Mouse (Mus musculus): ENCODE measurements at regions not wholly inside any gene's neighbourhood (a gene's known extent, or its start where the extent isn't known, plus 50 kb on each side); places are given as distances from the start of the nearest gene placed in this dataset.

DNA sequence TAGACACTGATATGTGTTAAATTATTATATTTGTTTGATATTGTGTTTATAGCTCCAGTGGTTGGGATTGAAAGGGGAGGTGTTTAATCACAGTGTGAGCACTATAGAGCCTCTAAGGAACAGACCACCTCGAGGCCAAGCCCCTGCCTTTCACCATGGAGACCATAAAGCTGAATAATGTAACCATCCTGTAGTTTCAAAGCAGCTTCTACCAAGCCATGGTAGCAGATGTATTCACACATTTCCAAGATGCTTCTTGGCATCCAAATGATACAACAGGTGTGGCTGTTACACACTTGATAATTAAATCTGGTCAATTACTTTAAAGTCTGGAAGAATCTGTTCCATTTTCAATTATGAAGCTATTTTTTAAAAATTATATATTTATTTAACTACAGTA, 341.7 kb upstream of the Klf6 start:
- ATAC-seq (ENCODE audit: low FRiP score): no peak
- H3K36me3 ChIP-seq (replicated peaks): no peaks in the 10 kb centered on the region
- no peak overlapping the region for H3K4me3 ChIP-seq (replicated peaks)
- no peak overlapping the region for H3K27ac ChIP-seq
- WGBS: 64% methylated on average over 1 of the region's 1 CpGs
- no peaks in the 10 kb centered on the region for H3K27me3 ChIP-seq
- no peak overlapping the region for H3K9ac ChIP-seq
- no peaks in the 10 kb centered on the region for H3K4me1 ChIP-seq
- no peaks in the 10 kb centered on the region for H3K9me3 ChIP-seq
- H3K4me2 ChIP-seq: no peak overlapping the region

DNA sequence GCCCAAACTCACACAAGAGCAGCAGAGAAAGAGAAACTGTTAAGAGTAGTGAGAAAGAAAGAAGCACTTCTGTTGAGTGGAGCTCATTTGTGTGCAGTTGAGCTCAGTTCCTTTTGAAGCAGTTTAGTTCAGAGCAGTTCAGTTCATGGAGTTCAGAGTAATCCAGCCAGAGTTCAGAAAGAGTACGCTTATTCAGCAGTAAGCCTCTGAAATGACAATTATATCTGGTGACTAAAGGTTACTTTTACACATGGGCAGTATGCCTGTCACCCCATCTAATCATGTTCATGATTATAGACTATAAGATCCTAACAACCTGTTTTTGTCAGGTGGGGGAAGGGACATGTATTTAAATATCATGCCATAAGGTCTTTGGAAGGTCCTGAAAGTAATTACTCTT, 333.9 kb upstream of the Klf6 start:
- 85% methylated on average over 1 of the region's 1 CpGs for WGBS

DNA sequence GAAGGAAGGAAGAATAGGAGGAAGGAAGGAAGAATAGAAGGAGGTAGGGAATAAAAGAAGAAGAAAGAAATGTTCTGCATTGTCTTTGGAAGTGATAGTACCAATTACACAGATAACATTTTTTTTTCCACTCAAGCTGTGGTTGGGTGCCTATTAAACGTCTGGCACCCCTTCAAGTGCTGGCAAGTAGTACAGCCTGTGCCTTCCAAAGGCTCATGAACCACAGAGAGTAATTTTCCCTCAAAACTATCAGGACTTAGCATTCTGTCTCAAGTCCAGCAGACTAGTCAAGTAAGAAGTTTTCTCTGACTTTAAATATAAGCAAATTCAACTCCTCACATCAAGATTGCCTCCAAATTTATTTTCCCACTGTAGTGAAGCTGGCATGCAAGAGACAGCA, 321.0 kb upstream of the Klf6 start:
- no peak overlapping the region for H3K27ac ChIP-seq
- ATAC-seq (ENCODE audit: low FRiP score): no peak

More for the DNA sequence above, 333.9 kb upstream of the Klf6 start:
- Histone ChIP-seq H3K4me3 (replicated peaks) (no peak overlapping the region), H3K9me3 (no peaks in the 10 kb centered on the region), H3K4me1 (no peaks in the 10 kb centered on the region), H3K9ac (no peak overlapping the region), H3K4me2 (no peak overlapping the region), H3K36me3 (replicated peaks) (no peaks in the 10 kb centered on the region), H3K27me3 (no peaks in the 10 kb centered on the region), H3K27ac (no peak overlapping the region)
- ATAC-seq (ENCODE audit: low FRiP score): no peak

DNA sequence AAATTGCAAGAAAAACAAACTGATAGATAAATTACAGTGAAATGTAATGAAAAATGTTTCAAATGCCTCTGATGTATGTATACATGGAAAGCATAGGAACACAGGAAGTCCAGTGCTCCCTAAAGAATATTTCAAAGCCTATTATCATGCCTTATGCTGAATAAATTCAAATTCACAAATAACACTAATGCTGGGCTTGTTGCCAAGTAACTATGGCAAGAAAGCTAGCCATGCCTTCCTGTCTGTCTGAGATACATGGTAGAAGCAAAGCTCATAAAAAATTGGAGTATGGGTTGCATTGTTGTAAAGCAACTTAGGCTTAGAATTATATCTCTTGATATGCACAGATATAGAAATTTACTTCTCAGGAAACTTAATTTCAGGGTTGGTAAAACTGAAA, 315.8 kb upstream of the Klf6 start:
- H3K36me3 ChIP-seq (replicated peaks): no peaks in the 10 kb centered on the region
- H3K9me3 ChIP-seq: no peaks in the 10 kb centered on the region
- no peak overlapping the region for H3K4me3 ChIP-seq (replicated peaks)
- no peak overlapping the region for H3K4me2 ChIP-seq
- H3K4me1 ChIP-seq: no peaks in the 10 kb centered on the region
- H3K27ac ChIP-seq: no peak overlapping the region
- no peak overlapping the region for H3K9ac ChIP-seq
- no peak for ATAC-seq (ENCODE audit: low FRiP score)
- no peaks in the 10 kb centered on the region for H3K27me3 ChIP-seq

More for the DNA sequence above, 321.0 kb upstream of the Klf6 start:
- no peaks in the 10 kb centered on the region for H3K27me3 ChIP-seq
- H3K4me3 ChIP-seq (replicated peaks): no peak overlapping the region
- no peaks in the 10 kb centered on the region for H3K9me3 ChIP-seq
- H3K4me2 ChIP-seq: no peak overlapping the region
- 61% methylated on average over 1 of the region's 1 CpGs for WGBS
- no peaks in the 10 kb centered on the region for H3K4me1 ChIP-seq
- H3K9ac ChIP-seq: no peak overlapping the region
- no peaks in the 10 kb centered on the region for H3K36me3 ChIP-seq (replicated peaks)

DNA sequence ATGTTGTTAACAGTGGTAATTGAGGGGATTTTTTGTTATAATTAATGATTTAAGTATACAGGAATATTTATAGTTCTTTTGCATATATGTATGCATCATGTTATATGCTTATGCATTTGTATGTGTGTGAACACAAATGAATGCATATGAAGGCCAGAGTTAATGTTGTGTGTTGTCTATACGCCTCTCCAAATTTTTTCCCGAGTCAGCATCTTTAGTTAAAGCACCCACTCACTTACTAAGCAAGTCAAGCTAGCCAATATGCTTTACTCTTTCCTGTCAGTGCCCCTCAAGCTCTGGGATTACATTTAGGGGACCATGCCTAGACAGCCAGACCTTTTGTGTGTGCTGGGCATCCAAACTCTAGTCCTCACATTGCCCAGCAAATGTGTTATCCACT, 315.3 kb upstream of the Klf6 start:
- WGBS: 93% methylated on average over 2 of the region's 2 CpGs
- ATAC-seq (ENCODE audit: low FRiP score): no peak

GRCm38 (mm10) chr13:5546937-5547336, 314.3 kb upstream of the Klf6 start:
- 82% methylated on average over 1 of the region's 1 CpGs for WGBS
- Histone ChIP-seq H3K27ac (no peak overlapping the region), H3K4me3 (replicated peaks) (no peak overlapping the region), H3K4me1 (no peaks in the 10 kb centered on the region), H3K27me3 (no peaks in the 10 kb centered on the region), H3K9ac (no peak overlapping the region), H3K9me3 (no peaks in the 10 kb centered on the region), H3K4me2 (no peak overlapping the region), H3K36me3 (replicated peaks) (no peaks in the 10 kb centered on the region)
- ATAC-seq (ENCODE audit: low FRiP score): no peak

More for the DNA sequence above, 315.3 kb upstream of the Klf6 start:
- Histone ChIP-seq H3K4me1 (no peaks in the 10 kb centered on the region), H3K4me3 (replicated peaks) (no peak overlapping the region), H3K27ac (no peak overlapping the region), H3K27me3 (no peaks in the 10 kb centered on the region), H3K9me3 (no peaks in the 10 kb centered on the region), H3K9ac (no peak overlapping the region), H3K36me3 (replicated peaks) (no peaks in the 10 kb centered on the region), H3K4me2 (no peak overlapping the region)

- Histone ChIP-seq H3K36me3 (replicated peaks) (no peaks in the 10 kb centered on the region), H3K4me1 (no peaks in the 10 kb centered on the region), H3K9me3 (no peaks in the 10 kb centered on the region), H3K4me2 (no peak overlapping the region), H3K27me3 (no peaks in the 10 kb centered on the region), H3K9ac (no peak overlapping the region), H3K27ac (no peak overlapping the region), H3K4me3 (replicated peaks) (no peak overlapping the region)
- ATAC-seq (ENCODE audit: low FRiP score): no peak
- WGBS: 92% methylated on average over 1 of the region's 1 CpGs
These were observed 312.5 kb upstream of the Klf6 start for GRCm38 (mm10) chr13:5548768-5549167.

DNA sequence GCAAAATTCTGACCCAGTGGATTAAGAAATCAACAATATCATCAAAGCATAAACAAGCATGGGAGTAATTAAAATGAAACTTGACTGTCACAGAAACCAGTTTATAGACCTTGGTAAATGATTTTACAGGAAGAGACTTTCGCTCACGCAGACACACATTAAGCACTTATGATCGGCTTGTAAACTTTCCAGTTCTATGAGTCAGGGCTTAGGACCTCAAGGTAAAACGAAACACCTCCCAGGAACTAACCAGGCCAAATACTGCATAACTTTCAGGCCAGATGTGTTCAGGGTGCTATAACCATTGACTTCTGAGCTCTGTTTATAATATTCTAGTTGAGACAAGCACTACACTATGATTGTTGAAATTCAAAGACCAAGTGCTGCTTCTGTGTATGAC, 312.1 kb upstream of the Klf6 start:
- H3K27me3 ChIP-seq: no peaks in the 10 kb centered on the region
- no peak overlapping the region for H3K4me2 ChIP-seq
- H3K36me3 ChIP-seq (replicated peaks): no peaks in the 10 kb centered on the region
- no peak overlapping the region for H3K9ac ChIP-seq
- WGBS: 88% methylated on average over 4 of the region's 4 CpGs
- H3K4me3 ChIP-seq (replicated peaks): no peak overlapping the region
- H3K9me3 ChIP-seq: no peaks in the 10 kb centered on the region
- H3K27ac ChIP-seq: no peak overlapping the region
- no peaks in the 10 kb centered on the region for H3K4me1 ChIP-seq
- ATAC-seq (ENCODE audit: low FRiP score): no peak

DNA sequence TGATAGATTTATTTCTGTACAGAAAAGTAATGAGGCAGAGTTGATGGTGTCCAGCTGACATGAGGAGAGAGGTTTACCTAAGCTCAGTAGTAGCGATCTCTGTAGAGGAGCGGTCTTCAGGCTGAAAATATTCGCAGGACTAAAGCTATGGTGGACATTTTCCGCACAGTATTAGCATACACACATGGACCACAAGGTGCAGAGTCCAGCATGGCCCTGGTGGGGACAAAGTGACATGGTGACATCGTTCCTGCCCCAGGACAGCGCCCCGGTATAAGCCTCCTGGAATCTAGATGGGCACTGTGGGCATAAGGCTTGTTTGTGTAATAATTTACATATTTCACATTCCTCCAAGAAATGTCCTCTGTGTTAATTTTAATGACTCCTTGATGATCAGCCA, 311.5 kb upstream of the Klf6 start:
- Histone ChIP-seq H3K4me2 (no peak overlapping the region), H3K27ac (no peak overlapping the region), H3K9ac (no peak overlapping the region), H3K9me3 (no peaks in the 10 kb centered on the region), H3K36me3 (replicated peaks) (no peaks in the 10 kb centered on the region), H3K4me1 (no peaks in the 10 kb centered on the region), H3K27me3 (no peaks in the 10 kb centered on the region), H3K4me3 (replicated peaks) (no peak overlapping the region)
- no peak for ATAC-seq (ENCODE audit: low FRiP score)
- 96% methylated on average over 7 of the region's 7 CpGs for WGBS

- no peaks in the 10 kb centered on the region for H3K36me3 ChIP-seq (replicated peaks)
- no peak overlapping the region for H3K27ac ChIP-seq
- no peaks in the 10 kb centered on the region for H3K4me1 ChIP-seq
- no peak for ATAC-seq (ENCODE audit: low FRiP score)
- no peak overlapping the region for H3K9ac ChIP-seq
- no peak overlapping the region for H3K4me2 ChIP-seq
- 87% methylated on average over 3 of the region's 3 CpGs for WGBS
- H3K4me3 ChIP-seq (replicated peaks): no peak overlapping the region
- no peaks in the 10 kb centered on the region for H3K9me3 ChIP-seq
- H3K27me3 ChIP-seq: no peaks in the 10 kb centered on the region
These were observed 310.9 kb upstream of the Klf6 start for GRCm38 (mm10) chr13:5550354-5550753.

- H3K4me2 ChIP-seq: no peak overlapping the region
These were observed 310.2 kb upstream of the Klf6 start for GRCm38 (mm10) chr13:5551131-5551530.

DNA sequence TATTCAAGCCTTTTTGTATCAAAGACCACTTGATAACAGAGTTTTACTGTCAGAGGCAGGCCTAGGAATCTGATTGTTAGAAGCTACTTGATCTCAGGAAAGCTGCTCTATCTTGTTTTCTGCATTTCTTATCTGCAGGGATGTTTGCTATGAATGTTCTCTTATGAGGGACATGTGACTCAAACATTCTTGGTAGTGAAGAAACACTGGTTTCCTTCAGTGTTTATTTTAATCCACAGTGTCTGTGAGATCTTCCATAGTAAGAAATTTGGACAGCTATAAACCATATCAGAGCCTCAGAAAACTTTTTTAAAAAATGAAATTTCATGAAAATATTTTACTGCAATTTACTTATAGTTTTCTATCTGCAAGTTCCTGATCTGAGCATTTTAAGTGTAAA, 307.8 kb upstream of the Klf6 start:
- no peak overlapping the region for H3K4me2 ChIP-seq
- H3K9ac ChIP-seq: no peak overlapping the region
- no peaks in the 10 kb centered on the region for H3K36me3 ChIP-seq (replicated peaks)
- no peak for ATAC-seq (ENCODE audit: low FRiP score)
- H3K27ac ChIP-seq: no peak overlapping the region
- H3K27me3 ChIP-seq: no peaks in the 10 kb centered on the region
- no peak overlapping the region for H3K4me3 ChIP-seq (replicated peaks)
- no peaks in the 10 kb centered on the region for H3K9me3 ChIP-seq
- no peaks in the 10 kb centered on the region for H3K4me1 ChIP-seq

More at GRCm38 (mm10) chr13:5551131-5551530, 310.2 kb upstream of the Klf6 start:
- Histone ChIP-seq H3K9ac (no peak overlapping the region), H3K9me3 (no peaks in the 10 kb centered on the region), H3K36me3 (replicated peaks) (no peaks in the 10 kb centered on the region), H3K27ac (no peak overlapping the region), H3K4me1 (no peaks in the 10 kb centered on the region), H3K27me3 (no peaks in the 10 kb centered on the region), H3K4me3 (replicated peaks) (no peak overlapping the region)
- ATAC-seq (ENCODE audit: low FRiP score): no peak
- WGBS: 84% methylated on average over 4 of the region's 4 CpGs

GRCm38 (mm10) chr13:5558095-5558494, 303.2 kb upstream of the Klf6 start:
- H3K4me3 ChIP-seq (replicated peaks): no peak overlapping the region
- H3K4me2 ChIP-seq: no peak overlapping the region
- no peaks in the 10 kb centered on the region for H3K36me3 ChIP-seq (replicated peaks)
- no peak overlapping the region for H3K9ac ChIP-seq
- H3K27ac ChIP-seq: no peak overlapping the region
- H3K9me3 ChIP-seq: no peaks in the 10 kb centered on the region
- no peaks in the 10 kb centered on the region for H3K4me1 ChIP-seq
- no peaks in the 10 kb centered on the region for H3K27me3 ChIP-seq
- ATAC-seq (ENCODE audit: low FRiP score): no peak

- Histone ChIP-seq H3K27me3 (no peaks in the 10 kb centered on the region), H3K4me1 (no peaks in the 10 kb centered on the region), H3K36me3 (replicated peaks) (no peaks in the 10 kb centered on the region), H3K9ac (no peak overlapping the region), H3K4me3 (replicated peaks) (no peak overlapping the region), H3K9me3 (no peaks in the 10 kb centered on the region), H3K4me2 (no peak overlapping the region), H3K27ac (no peak overlapping the region)
- 85% methylated on average over 2 of the region's 2 CpGs for WGBS
- no peak for ATAC-seq (ENCODE audit: low FRiP score)
These were observed 294.8 kb upstream of the Klf6 start for GRCm38 (mm10) chr13:5566479-5566878.

All from forebrain, embryonic 12.5 days (tissue).